Mouse (Mus musculus) lung, postnatal 0 days (tissue): ENCODE measurements around the gene Ntng2. TPM values are rescaled to one million over a fixed set of nuclear protein-coding genes. Genes with fewer than 3 reads are reported as not detected.

Source experiments
- ATAC-seq: fragments of 200-750 bp; cut with Nextera tagmentation; 2 replicates; pipeline ENCODE4 v1.8.0; 2017; ENCODE audit warnings: moderate library complexity
- DNase-seq: peaks from one replicate; pipeline ENCODE4 v3.0.0-alpha.2; 2016; ENCODE audit warnings: low spot score
- H3K27ac ChIP-seq: fragments of 300-500 bp; sonication (generic); 2 replicates; pipeline ENCODE4 v1.5.1; 2014; ENCODE audit warnings: antibody characterized with exemption, mild to moderate bottlenecking, low read length, mixed read lengths
- H3K27me3 ChIP-seq: fragments of 300-500 bp; sonication (generic); replicated peaks from 2 replicates; pipeline ENCODE4 v1.6.1; 2014; ENCODE audit warnings: low read length, mixed read lengths; ENCODE audit not compliant: insufficient read depth
- H3K36me3 ChIP-seq: fragments of 300-500 bp; sonication (generic); 2 replicates; pipeline ENCODE4 v1.6.1; 2014; ENCODE audit warnings: low read length, mixed read lengths; ENCODE audit not compliant: insufficient read depth
- H3K4me1 ChIP-seq: fragments of 300-500 bp; sonication (generic); 2 replicates; pipeline ENCODE4 v1.6.1; 2014; ENCODE audit warnings: antibody characterized with exemption, low read depth, low read length, mixed read lengths; ENCODE audit not compliant: insufficient read depth
- H3K4me2 ChIP-seq: fragments of 300-500 bp; sonication (generic); replicated peaks from 2 replicates; pipeline ENCODE4 v1.6.1; 2014; ENCODE audit warnings: low read depth, mild to moderate bottlenecking, low read length, moderate library complexity, mixed read lengths
- H3K4me3 ChIP-seq: fragments of 300-500 bp; sonication (generic); 2 replicates; pipeline ENCODE4 v1.5.1; 2014; ENCODE audit warnings: low read depth, low read length
- H3K9ac ChIP-seq: fragments of 300-500 bp; sonication (generic); replicated peaks from 2 replicates; pipeline ENCODE4 v1.6.1; 2014; ENCODE audit warnings: low read depth, mild to moderate bottlenecking
- H3K9me3 ChIP-seq: fragments of 300-500 bp; sonication (generic); 2 replicates; pipeline ENCODE4 v1.6.1; 2016; ENCODE audit warnings: low read length, mixed read lengths
- CTCF ChIP-seq: IDR thresholded peaks from 2 replicates; pipeline ENCODE4 v1.5.1; 2016; ENCODE audit warnings: antibody characterized with exemption, mild to moderate bottlenecking
- EP300 ChIP-seq: IDR thresholded peaks from 2 replicates; pipeline ENCODE4 v1.6.1; 2016; ENCODE audit warnings: antibody characterized with exemption, mild to moderate bottlenecking, control low read depth
- WGBS: fragments of 180-500 bp; shearing (Covaris S2); extraction: QIAGEN DNeasy Blood & Tissue Kit; methylation state at CpG from one replicate; pipeline ENCODE4 v1.1.7; 2014; 5-methylcytosine and 5-hydroxymethylcytosine counted together
- polyA plus RNA-seq: library from polyadenylated mRNA; unstranded; fragments of >200 nt; fragmentation: Nextera tagmentation; extraction: Ambion mirVana; gene quantifications from 2 replicates; pipeline ENCODE4 v1.2.1, GENCODE M21; 2015

Gene Ntng2
- polyA plus RNA-seq, 1 experiment from 2014 or later = 1.4 TPM

GRCm38 (mm10) chr2:29245341-29245779 is 7.4 kb downstream of the Ntng2 start:
- DNase-seq = peak; percentile 30
- Histone ChIP-seq H3K9ac (no peak overlapping the region), H3K27me3 (peaks cover 22% of the 10 kb centered on the region; the same call in 1 of the 2 replicates)

GRCm38 (mm10) chr2:29239329-29239728 is 13.5 kb downstream of the Ntng2 start:
- 73% methylated on average over 17 of the region's 17 CpGs for WGBS
- no peak overlapping the region for H3K4me2 ChIP-seq
- H3K9ac ChIP-seq = no peak overlapping the region
- no peaks in the 10 kb centered on the region for H3K27me3 ChIP-seq
- no peaks in the 10 kb centered on the region for H3K9me3 ChIP-seq
- no peak for DNase-seq
- no peaks in the 10 kb centered on the region for H3K36me3 ChIP-seq
- TF ChIP-seq CTCF (no peak), EP300 (no peak)
- ATAC-seq = no peak
- no peaks in the 10 kb centered on the region for H3K4me1 ChIP-seq
- no peak overlapping the region for H3K4me3 ChIP-seq
- no peak overlapping the region for H3K27ac ChIP-seq

More at GRCm38 (mm10) chr2:29245341-29245779, 7.4 kb downstream of the Ntng2 start:
- Histone ChIP-seq H3K4me1 (no peaks in the 10 kb centered on the region), H3K36me3 (no peaks in the 10 kb centered on the region), H3K4me3 (no peak overlapping the region), H3K4me2 (no peak overlapping the region), H3K9me3 (no peaks in the 10 kb centered on the region), H3K27ac (no peak overlapping the region)
- WGBS = 38% methylated on average over 10 of the region's 10 CpGs
- TF ChIP-seq CTCF (peak; percentile 54), EP300 (no peak)
- peak; percentile 12; the same call in 1 of the 2 replicates for ATAC-seq

GRCm38 (mm10) chr2:29237623-29238022 is 15.2 kb downstream of the Ntng2 start:
- no peak overlapping the region for H3K9ac ChIP-seq
- no peaks in the 10 kb centered on the region for H3K9me3 ChIP-seq
- WGBS = 30% methylated on average over 4 of the region's 4 CpGs
- H3K27me3 ChIP-seq = no peaks in the 10 kb centered on the region
- H3K4me1 ChIP-seq = no peaks in the 10 kb centered on the region
- H3K4me3 ChIP-seq = no peak overlapping the region
- peak; percentile 43 for ATAC-seq
- DNase-seq = peak; percentile 72
- TF ChIP-seq EP300 (no peak), CTCF (peak; percentile 83)
- no peak overlapping the region for H3K4me2 ChIP-seq
- H3K36me3 ChIP-seq = no peaks in the 10 kb centered on the region
- H3K27ac ChIP-seq = no peak overlapping the region

GRCm38 (mm10) chr2:29235811-29236210 is 17.0 kb downstream of the Ntng2 start:
- Histone ChIP-seq H3K9ac (no peak overlapping the region), H3K4me2 (no peak overlapping the region), H3K27me3 (no peaks in the 10 kb centered on the region), H3K4me3 (no peak overlapping the region), H3K36me3 (no peaks in the 10 kb centered on the region), H3K4me1 (no peaks in the 10 kb centered on the region), H3K27ac (no peak overlapping the region), H3K9me3 (no peaks in the 10 kb centered on the region)
- DNase-seq = no peak
- no peak for ATAC-seq
- TF ChIP-seq EP300 = no peak
- no peak for TF ChIP-seq CTCF
- WGBS = 72% methylated on average over 7 of the region's 7 CpGs

- no peaks in the 10 kb centered on the region for H3K27me3 ChIP-seq
- no peak overlapping the region for H3K4me2 ChIP-seq
- no peaks in the 10 kb centered on the region for H3K4me1 ChIP-seq
- DNase-seq (no peak), ATAC-seq (no peak)
- H3K4me3 ChIP-seq = no peak overlapping the region
- 72% methylated on average over 3 of the region's 3 CpGs for WGBS
- TF ChIP-seq EP300 (no peak), CTCF (no peak)
- no peaks in the 10 kb centered on the region for H3K9me3 ChIP-seq
- H3K36me3 ChIP-seq = no peaks in the 10 kb centered on the region
- no peak overlapping the region for H3K9ac ChIP-seq
- H3K27ac ChIP-seq = no peak overlapping the region
These were observed 17.8 kb downstream of the Ntng2 start for GRCm38 (mm10) chr2:29235026-29235425.

GRCm38 (mm10) chr2:29234002-29234401 is 18.8 kb downstream of the Ntng2 start:
- 53% methylated on average over 4 of the region's 4 CpGs for WGBS
- Histone ChIP-seq H3K27ac (no peak overlapping the region), H3K4me3 (no peak overlapping the region), H3K9me3 (no peaks in the 10 kb centered on the region), H3K4me2 (no peak overlapping the region), H3K36me3 (no peaks in the 10 kb centered on the region), H3K9ac (no peak overlapping the region), H3K4me1 (no peaks in the 10 kb centered on the region), H3K27me3 (no peaks in the 10 kb centered on the region)
- DNase-seq (no peak), ATAC-seq (no peak)
- TF ChIP-seq EP300 (no peak), CTCF (no peak)
